Mouse (Mus musculus): ENCODE measurements at regions not wholly inside any gene's neighbourhood (a gene's known extent, or its start where the extent isn't known, plus 50 kb on each side); places are given as distances from the start of the nearest gene placed in this dataset.

GRCm38 (mm10) chr1:176446735-176447134 is 171.6 kb upstream of the Pld5 start:
- H3K27me3 ChIP-seq (replicated peaks; ENCODE audit: control insufficient read depth, insufficient read depth, low read length), result no peaks in the 10 kb centered on the region
- H3K4me2 ChIP-seq (replicated peaks; ENCODE audit: low read depth), result no peak overlapping the region
- H3K9me3 ChIP-seq (ENCODE audit: control insufficient read depth), result no peaks in the 10 kb centered on the region
- no peaks in the 10 kb centered on the region for H3K36me3 ChIP-seq (ENCODE audit: control insufficient read depth, insufficient read depth)
- H3K9ac ChIP-seq (ENCODE audit: low read depth, low read length), result no peak overlapping the region
- 78% methylated on average over 4 of the region's 4 CpGs for WGBS
- TF ChIP-seq CTCF (IDR thresholded peaks at IDR 0.05; ENCODE audit: low read depth), result no peak
- H3K27ac ChIP-seq (ENCODE audit: low read depth, low read length), result no peak overlapping the region
- no peaks in the 10 kb centered on the region for H3K4me1 ChIP-seq (replicated peaks; ENCODE audit: control insufficient read depth, insufficient read depth, low read length)
- ATAC-seq, result no peak
- no peak overlapping the region for H3K4me3 ChIP-seq (ENCODE audit: low read depth, low read length)

DNA sequence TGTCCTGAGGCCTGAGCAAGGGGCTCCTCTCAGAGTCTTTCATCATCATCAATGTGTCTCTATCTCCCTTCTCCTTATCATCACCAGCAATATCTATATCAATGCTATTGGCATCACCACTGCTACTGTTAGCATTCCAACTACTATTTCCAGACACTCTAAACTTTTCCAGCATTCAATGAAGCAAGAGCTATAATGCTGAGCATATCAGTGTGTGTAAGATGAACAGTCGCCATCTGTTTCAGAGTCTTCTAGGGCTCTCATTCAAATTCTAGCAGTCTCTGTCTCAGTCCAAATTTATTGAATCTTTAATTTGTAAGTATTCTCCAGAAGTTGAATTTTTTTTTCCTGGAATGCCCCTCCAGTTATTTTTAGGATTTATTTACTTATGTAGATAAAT is 168.6 kb upstream of the Pld5 start:
- H3K4me3 ChIP-seq (ENCODE audit: low read depth, low read length), result no peak overlapping the region
- H3K9me3 ChIP-seq (ENCODE audit: control insufficient read depth), result no peaks in the 10 kb centered on the region
- no peak overlapping the region for H3K9ac ChIP-seq (ENCODE audit: low read depth, low read length)
- H3K27me3 ChIP-seq (replicated peaks; ENCODE audit: control insufficient read depth, insufficient read depth, low read length), result no peaks in the 10 kb centered on the region
- ATAC-seq, result no peak
- H3K27ac ChIP-seq (ENCODE audit: low read depth, low read length), result no peak overlapping the region
- TF ChIP-seq CTCF (IDR thresholded peaks at IDR 0.05; ENCODE audit: low read depth), result no peak
- H3K4me1 ChIP-seq (replicated peaks; ENCODE audit: control insufficient read depth, insufficient read depth, low read length), result no peaks in the 10 kb centered on the region
- no peaks in the 10 kb centered on the region for H3K36me3 ChIP-seq (ENCODE audit: control insufficient read depth, insufficient read depth)
- WGBS, result 92% methylated on average over 1 of the region's 1 CpGs
- no peak overlapping the region for H3K4me2 ChIP-seq (replicated peaks; ENCODE audit: low read depth)

DNA sequence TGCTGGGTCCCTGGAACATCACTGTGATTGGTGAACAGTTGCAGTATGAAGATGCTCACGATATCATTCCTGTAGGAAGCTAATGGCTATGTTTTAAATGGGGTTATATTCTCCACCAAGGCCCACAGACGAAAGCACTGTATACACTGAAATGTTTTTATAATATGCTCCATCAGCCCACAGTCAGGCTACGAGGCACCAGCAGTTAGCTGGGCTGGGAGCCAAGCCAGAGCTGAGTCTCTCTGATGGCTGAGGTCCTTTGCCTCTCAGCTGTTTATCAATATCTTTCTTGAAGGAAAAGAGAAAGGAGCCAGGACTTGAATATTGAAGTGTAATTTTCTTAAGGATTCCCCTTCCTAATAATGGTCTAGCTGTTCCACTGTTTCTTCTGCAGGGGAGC is 165.1 kb upstream of the Pld5 start:
- H3K27me3 ChIP-seq (replicated peaks; ENCODE audit: control insufficient read depth, insufficient read depth, low read length), result no peaks in the 10 kb centered on the region
- no peak overlapping the region for H3K27ac ChIP-seq (ENCODE audit: low read depth, low read length)
- H3K9me3 ChIP-seq (ENCODE audit: control insufficient read depth), result no peaks in the 10 kb centered on the region
- H3K9ac ChIP-seq (ENCODE audit: low read depth, low read length), result no peak overlapping the region
- H3K36me3 ChIP-seq (ENCODE audit: control insufficient read depth, insufficient read depth), result no peaks in the 10 kb centered on the region
- H3K4me2 ChIP-seq (replicated peaks; ENCODE audit: low read depth), result no peak overlapping the region
- TF ChIP-seq CTCF (IDR thresholded peaks at IDR 0.05; ENCODE audit: low read depth), result no peak
- ATAC-seq, result no peak
- WGBS, result 60% methylated on average over 3 of the region's 3 CpGs
- H3K4me3 ChIP-seq (ENCODE audit: low read depth, low read length), result no peak overlapping the region
- no peaks in the 10 kb centered on the region for H3K4me1 ChIP-seq (replicated peaks; ENCODE audit: control insufficient read depth, insufficient read depth, low read length)

DNA sequence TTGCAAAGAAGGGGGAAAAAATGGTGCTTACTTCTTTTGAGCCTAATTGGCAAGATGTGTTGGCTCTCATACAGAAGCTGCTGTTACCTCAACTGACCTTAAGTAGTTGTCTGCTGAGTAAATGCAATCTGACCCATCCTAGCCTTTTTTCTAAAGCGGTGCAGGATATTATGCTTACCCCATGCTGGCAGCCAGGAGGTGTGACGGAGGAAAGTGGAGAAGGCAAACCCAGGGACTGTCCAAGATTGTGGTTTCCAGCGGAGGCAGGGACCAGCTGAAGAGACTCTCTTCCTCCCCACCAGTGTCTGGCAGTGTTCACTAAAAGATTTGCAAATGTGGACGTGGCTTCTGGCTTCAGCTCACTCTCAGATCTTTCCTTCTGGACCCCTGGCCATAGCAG is 152.7 kb upstream of the Pld5 start:
- Histone ChIP-seq H3K4me3 (ENCODE audit: low read depth, low read length) (no peak overlapping the region), H3K4me1 (replicated peaks; ENCODE audit: control insufficient read depth, insufficient read depth, low read length) (no peaks in the 10 kb centered on the region), H3K9ac (ENCODE audit: low read depth, low read length) (no peak overlapping the region), H3K36me3 (ENCODE audit: control insufficient read depth, insufficient read depth) (no peaks in the 10 kb centered on the region), H3K27ac (ENCODE audit: low read depth, low read length) (no peak overlapping the region), H3K27me3 (replicated peaks; ENCODE audit: control insufficient read depth, insufficient read depth, low read length) (no peaks in the 10 kb centered on the region), H3K4me2 (replicated peaks; ENCODE audit: low read depth) (no peak overlapping the region), H3K9me3 (ENCODE audit: control insufficient read depth) (no peaks in the 10 kb centered on the region)
- no peak for ATAC-seq
- TF ChIP-seq CTCF (IDR thresholded peaks at IDR 0.05; ENCODE audit: low read depth), result no peak
- 45% methylated on average over 4 of the region's 4 CpGs for WGBS

DNA sequence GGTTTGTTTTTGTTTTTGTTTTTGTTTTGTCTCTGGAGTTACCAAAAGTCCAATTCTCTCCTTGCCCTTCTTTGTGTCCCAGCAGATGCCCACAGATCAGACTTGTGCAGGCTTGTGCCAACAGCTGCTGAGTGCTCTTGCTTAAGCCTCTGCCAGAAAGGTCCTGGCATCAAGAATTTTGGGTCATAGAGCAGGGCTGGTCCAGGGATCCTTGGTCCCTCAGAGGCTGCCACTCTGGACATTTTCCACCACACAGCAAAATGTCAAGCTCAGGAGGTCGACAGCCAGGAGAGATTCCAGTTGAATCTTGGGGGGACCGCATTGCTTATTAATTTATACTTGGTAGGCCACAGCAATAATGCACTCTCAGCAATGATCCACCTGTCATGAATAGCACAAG is 151.9 kb upstream of the Pld5 start:
- Histone ChIP-seq H3K9ac (ENCODE audit: low read depth, low read length) (no peak overlapping the region), H3K9me3 (ENCODE audit: control insufficient read depth) (no peaks in the 10 kb centered on the region), H3K27me3 (replicated peaks; ENCODE audit: control insufficient read depth, insufficient read depth, low read length) (no peaks in the 10 kb centered on the region), H3K4me3 (ENCODE audit: low read depth, low read length) (no peak overlapping the region), H3K27ac (ENCODE audit: low read depth, low read length) (no peak overlapping the region), H3K4me1 (replicated peaks; ENCODE audit: control insufficient read depth, insufficient read depth, low read length) (no peaks in the 10 kb centered on the region), H3K4me2 (replicated peaks; ENCODE audit: low read depth) (no peak overlapping the region), H3K36me3 (ENCODE audit: control insufficient read depth, insufficient read depth) (no peaks in the 10 kb centered on the region)
- 76% methylated on average over 2 of the region's 2 CpGs for WGBS
- ATAC-seq, result no peak
- TF ChIP-seq CTCF (IDR thresholded peaks at IDR 0.05; ENCODE audit: low read depth), result no peak

DNA sequence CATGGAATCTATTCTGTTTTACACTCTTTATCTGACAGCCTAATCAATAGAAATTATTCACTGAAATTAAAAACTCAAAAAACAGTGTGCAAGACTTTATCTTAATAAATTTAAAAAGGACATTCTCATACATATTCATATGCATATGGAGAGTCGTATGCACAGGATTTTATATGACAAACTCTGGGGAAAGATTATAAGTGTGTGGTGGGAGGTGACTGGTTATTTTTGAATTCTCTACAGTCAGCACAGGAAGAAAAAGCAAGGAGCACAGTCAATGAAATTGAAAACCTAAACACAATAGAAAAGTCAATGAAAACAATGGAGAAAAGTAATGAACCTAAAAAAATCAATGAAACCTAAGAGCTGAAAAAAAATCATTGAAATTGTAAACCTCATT is 142.1 kb upstream of the Pld5 start:
- ATAC-seq, result no peak
- 79% methylated on average over 1 of the region's 1 CpGs for WGBS
- no peak overlapping the region for H3K4me2 ChIP-seq (replicated peaks; ENCODE audit: low read depth)

GRCm38 (mm10) chr1:176404128-176404527 is 129.0 kb upstream of the Pld5 start:
- H3K9me3 ChIP-seq (ENCODE audit: control insufficient read depth), result no peaks in the 10 kb centered on the region
- no peaks in the 10 kb centered on the region for H3K27me3 ChIP-seq (replicated peaks; ENCODE audit: control insufficient read depth, insufficient read depth, low read length)
- WGBS, result 90% methylated on average over 3 of the region's 3 CpGs
- no peak overlapping the region for H3K9ac ChIP-seq (ENCODE audit: low read depth, low read length)
- ATAC-seq, result no peak
- no peaks in the 10 kb centered on the region for H3K36me3 ChIP-seq (ENCODE audit: control insufficient read depth, insufficient read depth)
- H3K4me2 ChIP-seq (replicated peaks; ENCODE audit: low read depth), result no peak overlapping the region
- H3K4me3 ChIP-seq (ENCODE audit: low read depth, low read length), result no peak overlapping the region
- no peaks in the 10 kb centered on the region for H3K4me1 ChIP-seq (replicated peaks; ENCODE audit: control insufficient read depth, insufficient read depth, low read length)
- no peak for TF ChIP-seq CTCF (IDR thresholded peaks at IDR 0.05; ENCODE audit: low read depth)
- H3K27ac ChIP-seq (ENCODE audit: low read depth, low read length), result no peak overlapping the region

More for the DNA sequence above, 142.1 kb upstream of the Pld5 start:
- no peaks in the 10 kb centered on the region for H3K27me3 ChIP-seq (replicated peaks; ENCODE audit: control insufficient read depth, insufficient read depth, low read length)
- no peak for TF ChIP-seq CTCF (IDR thresholded peaks at IDR 0.05; ENCODE audit: low read depth)
- H3K27ac ChIP-seq (ENCODE audit: low read depth, low read length), result no peak overlapping the region
- no peaks in the 10 kb centered on the region for H3K4me1 ChIP-seq (replicated peaks; ENCODE audit: control insufficient read depth, insufficient read depth, low read length)
- no peaks in the 10 kb centered on the region for H3K36me3 ChIP-seq (ENCODE audit: control insufficient read depth, insufficient read depth)
- H3K4me3 ChIP-seq (ENCODE audit: low read depth, low read length), result no peak overlapping the region
- H3K9ac ChIP-seq (ENCODE audit: low read depth, low read length), result no peak overlapping the region
- no peaks in the 10 kb centered on the region for H3K9me3 ChIP-seq (ENCODE audit: control insufficient read depth)

Data from intestine, postnatal 0 days (tissue).